8 mouse cellular contexts compared by ENCODE assay signal in the genomic region with DNA sequence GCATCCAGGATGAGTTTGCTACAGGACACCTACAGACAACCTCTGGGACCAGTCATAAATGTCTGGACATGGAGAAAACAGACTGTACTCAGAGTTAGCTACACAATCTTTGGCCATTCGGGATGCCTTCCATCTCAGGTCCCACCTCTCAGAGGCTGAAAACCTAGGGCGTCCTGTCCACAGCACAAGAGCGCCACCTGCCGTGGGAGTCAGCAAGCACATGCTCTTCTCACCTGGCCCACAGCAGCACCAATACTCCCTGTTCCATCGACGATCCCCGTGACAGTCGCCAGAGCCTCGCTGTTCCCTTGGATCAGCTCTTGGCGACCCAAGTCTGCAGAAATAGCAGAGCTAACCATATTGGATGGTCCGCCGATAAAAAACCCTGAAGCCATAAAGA. TPM values are rescaled to one million over a fixed set of nuclear protein-coding genes. Genes with fewer than 3 reads are reported as not detected.
DNase-seq lines count a peak whose midpoint lies in the region; ATAC-seq and TF ChIP-seq lines count a peak whose summit lies in the region.

No protein-coding gene starts in this region.

- no peak overlapping the region for H3K4me3 ChIP-seq in E14TG2a.4 (replicated peaks; ENCODE audit: low read length)
- H3K4me3 ChIP-seq in forebrain, embryonic 13.5 days: no peak overlapping the region
- no peak overlapping the region for H3K4me3 ChIP-seq in neural tube, embryonic 15.5 days (replicated peaks)

- peaks cover 51% of the 10 kb centered on the region for H3K4me1 ChIP-seq in E14TG2a.4 (replicated peaks; ENCODE audit: low read depth, low read length)
- peaks cover 42% of the 10 kb centered on the region for H3K4me1 ChIP-seq in forebrain, embryonic 13.5 days
- peaks cover 25% of the 10 kb centered on the region for H3K4me1 ChIP-seq in neural tube, embryonic 15.5 days

- peaks cover 89% of the 10 kb centered on the region for H3K36me3 ChIP-seq in E14TG2a.4 (ENCODE audit: insufficient read depth, low read length)
- peaks cover 50% of the 10 kb centered on the region for H3K36me3 ChIP-seq in forebrain, embryonic 13.5 days (ENCODE audit: poor library complexity, severe bottlenecking)
- H3K36me3 ChIP-seq in neural tube, embryonic 15.5 days: peaks cover 41% of the 10 kb centered on the region

- peak; percentile 72 for ATAC-seq in forebrain, embryonic 13.5 days
- peak; percentile 74 for ATAC-seq in neural tube, embryonic 15.5 days (ENCODE audit: low FRiP score)

- H3K9me3 ChIP-seq in E14TG2a.4 (ENCODE audit: low read length): no peaks in the 10 kb centered on the region
- H3K9me3 ChIP-seq in forebrain, embryonic 13.5 days (replicated peaks): no peaks in the 10 kb centered on the region
- H3K9me3 ChIP-seq in neural tube, embryonic 15.5 days (replicated peaks): no peaks in the 10 kb centered on the region

- H3K27ac ChIP-seq in forebrain, embryonic 13.5 days: no peak overlapping the region
- H3K27ac ChIP-seq in neural tube, embryonic 15.5 days (replicated peaks): no peak overlapping the region

- peak; percentile 56 for DNase-seq in c-Kit-positive CD71-positive TER-119-positive erythroid progenitor cells, embryonic 14.5 days (ENCODE audit: low spot score)
- peak; percentile 89 to 90 for DNase-seq in heart, postnatal 14 days
- peak; percentile 89 for DNase-seq in kidney, postnatal 4 days
- DNase-seq in lung, adult 18-20 months: peak; percentile 77 to 83
- peak; percentile 66 for DNase-seq in testis, postnatal 14 days (ENCODE audit: low spot score)

- WGBS in forebrain, embryonic 13.5 days: 13% methylated on average over 12 of the region's 12 CpGs
- WGBS in neural tube, embryonic 15.5 days: 20% methylated on average over 12 of the region's 12 CpGs

- no peak overlapping the region for H3K4me2 ChIP-seq in forebrain, embryonic 13.5 days
- H3K4me2 ChIP-seq in neural tube, embryonic 15.5 days: no peak overlapping the region

- no peaks in the 10 kb centered on the region for H3K27me3 ChIP-seq in E14TG2a.4 (ENCODE audit: insufficient read depth, low read length)
- H3K27me3 ChIP-seq in forebrain, embryonic 13.5 days: no peaks in the 10 kb centered on the region
- no peaks in the 10 kb centered on the region for H3K27me3 ChIP-seq in neural tube, embryonic 15.5 days (replicated peaks)

- peak; percentile 88 for TF ChIP-seq CTCF in E14TG2a.4 (conservative IDR thresholded peaks at IDR 0.05; ENCODE audit: low read length)

- intact Hi-C loops in heart, postnatal 14 days (cut with DNase I): loop anchor here (1.0 to 5.0 kb wide), 5 partner anchors 47 to 201 kb away; no protein-coding TSS in a partner anchor

- H3K9ac ChIP-seq in forebrain, embryonic 13.5 days: no peak overlapping the region
- no peak overlapping the region for H3K9ac ChIP-seq in neural tube, embryonic 15.5 days (replicated peaks)

RNA-seq across cellular contexts. Expression of a gene that starts 33.5 kb away (rescaled TPM):
- 53.5 and 56.3 TPM in 2 replicates for polyA plus RNA-seq in forebrain, embryonic 13.5 days (2015; fragmentation: Nextera tagmentation; extraction: Ambion mirVana)
- 10 to 100 TPM; 20.0 to 24.1 TPM for total RNA-seq in heart, postnatal 14 days (2021)
- polyA plus RNA-seq in neural tube, embryonic 15.5 days (2015; fragmentation: Nextera tagmentation; extraction: Ambion mirVana): 52.6 and 53.1 TPM in 2 replicates

RNA-seq across cellular contexts. Expression of a gene that starts 37.0 kb away (rescaled TPM):
- polyA plus RNA-seq in forebrain, embryonic 13.5 days (2015; fragmentation: Nextera tagmentation; extraction: Ambion mirVana): 0.29 and 0.31 TPM in 2 replicates
- total RNA-seq in heart, postnatal 14 days (2021): under 1 TPM; 0.17 to 0.49 TPM
- 0.09 and 1.9 TPM in 2 replicates for polyA plus RNA-seq in neural tube, embryonic 15.5 days (2015; fragmentation: Nextera tagmentation; extraction: Ambion mirVana)
